Mouse (Mus musculus) cerebellum, adult 2 months (tissue): Measurements from ENCODE around the gene Cdh18. TPM values are rescaled to one million over a fixed set of nuclear protein-coding genes. Genes with fewer than 3 reads are reported as not detected.

Source experiments
- DNase-seq, 2 experiments: peaks; one replicate each; pipeline ENCODE4 v3.0.0; 2021
- H3K27ac ChIP-seq: fragments of 200-500 bp; 2 replicates; pipeline ENCODE4 v1.5.1; 2012; ENCODE audit warnings: low read length, control low read depth, inconsistent platforms; ENCODE audit not compliant: insufficient read depth
- H3K27me3 ChIP-seq: fragments of 200-500 bp; 2 replicates; pipeline ENCODE4 v1.6.1; 2012; ENCODE audit warnings: inconsistent platforms, mild to moderate bottlenecking, low read length, moderate library complexity; ENCODE audit not compliant: control insufficient read depth, insufficient read depth
- H3K4me1 ChIP-seq: fragments of 200-500 bp; 2 replicates; pipeline ENCODE4 v1.6.1; 2011; ENCODE audit warnings: low read length; ENCODE audit not compliant: control insufficient read depth, insufficient read depth
- H3K4me3 ChIP-seq: fragments of 200-500 bp; replicated peaks from 2 replicates; pipeline ENCODE3; 2011; ENCODE audit warnings: mild to moderate bottlenecking, low read depth, low read length, control low read depth; ENCODE audit not compliant: insufficient read depth
- CTCF ChIP-seq: fragments of 200-500 bp; IDR thresholded peaks from 2 replicates; pipeline ENCODE4 v1.5.1; 2011; ENCODE audit warnings: low read depth, mild to moderate bottlenecking, control low read depth, low read length, moderate library complexity, borderline replicate concordance; ENCODE audit not compliant: insufficient read depth
- POLR2A ChIP-seq: fragments of 200-500 bp; IDR thresholded peaks from 2 replicates; pipeline ENCODE4 v1.6.1; 2011; ENCODE audit warnings: low read length, control low read depth, borderline replicate concordance; ENCODE audit not compliant: insufficient read depth
- WGBS: fragments of 180-500 bp; shearing (Covaris S2); methylation state at CpG from one replicate; pipeline ENCODE4 v1.1.7; 2018; 5-methylcytosine and 5-hydroxymethylcytosine counted together
- polyA plus RNA-seq: library from polyadenylated mRNA; depleted of rRNA; stranded (reverse); fragments of >200 nt; gene quantifications from 2 replicates; pipeline ENCODE4 v1.2.3, GENCODE M21; 2012

Cdh18 gene
- polyA plus RNA-seq, 1 experiment, result 39.7 TPM

DNA sequence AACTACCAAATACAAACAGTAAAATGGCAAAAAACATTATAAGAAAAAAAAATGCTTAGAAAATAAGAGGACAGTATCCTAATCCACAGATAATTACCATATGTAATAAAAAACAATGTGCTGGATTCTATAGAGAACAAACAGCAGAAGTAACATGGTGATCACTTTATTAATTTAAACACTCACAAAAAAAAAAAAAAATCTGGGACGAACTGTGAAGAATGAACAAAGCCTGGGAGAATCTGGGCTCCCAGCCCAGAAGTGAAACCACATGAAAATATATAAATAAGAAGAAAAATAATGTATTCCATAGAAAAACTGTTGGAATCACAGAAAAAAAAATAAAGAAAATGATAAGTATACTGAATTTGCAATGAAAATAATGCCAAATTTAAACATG lies 288.4 kb downstream of the Cdh18 start:
- TF ChIP-seq POLR2A, result no peak
- TF ChIP-seq CTCF, result no peak
- Histone ChIP-seq H3K4me3 (no peak overlapping the region), H3K27ac (no peak overlapping the region), H3K4me1 (no peaks in the 10 kb centered on the region), H3K27me3 (no peaks in the 10 kb centered on the region)
- 4% methylated on average over 1 of the region's 1 CpGs for WGBS
- DNase-seq, result no peak

DNA sequence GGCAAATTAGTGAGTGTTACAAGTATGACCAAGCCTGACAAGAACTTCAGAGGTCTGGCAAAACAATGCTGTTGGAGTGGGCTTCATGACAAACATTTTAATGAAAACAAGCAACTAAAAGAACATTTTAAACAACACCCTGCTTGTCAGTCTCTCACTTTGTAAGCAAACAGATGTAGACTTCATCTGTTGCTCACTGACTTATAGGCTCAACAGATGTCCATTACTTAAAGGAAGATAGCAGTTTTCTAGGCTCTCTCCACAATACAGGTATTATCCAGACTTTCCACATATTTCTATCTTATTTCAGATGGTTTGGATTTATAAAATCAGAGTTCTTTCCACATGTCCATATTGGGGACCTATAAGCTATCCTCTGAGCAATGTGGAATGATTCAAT lies 308.9 kb downstream of the Cdh18 start:
- Histone ChIP-seq H3K27ac (no peak overlapping the region), H3K27me3 (no peaks in the 10 kb centered on the region), H3K4me3 (no peak overlapping the region), H3K4me1 (no peaks in the 10 kb centered on the region)
- DNase-seq, result no peak
- TF ChIP-seq POLR2A (no peak), CTCF (no peak)

GRCm38 (mm10) chr15:22870679-22871078 lies 321.9 kb downstream of the Cdh18 start:
- no peak for TF ChIP-seq POLR2A
- TF ChIP-seq CTCF, result no peak
- no peak for DNase-seq
- no peaks in the 10 kb centered on the region for H3K4me1 ChIP-seq
- H3K27me3 ChIP-seq, result no peaks in the 10 kb centered on the region
- no peak overlapping the region for H3K4me3 ChIP-seq
- WGBS, result 42% methylated on average over 1 of the region's 1 CpGs
- H3K27ac ChIP-seq, result no peak overlapping the region

- Histone ChIP-seq H3K4me3 (no peak overlapping the region), H3K27me3 (no peaks in the 10 kb centered on the region), H3K27ac (no peak overlapping the region), H3K4me1 (no peaks in the 10 kb centered on the region)
- WGBS, result 46% methylated on average over 4 of the region's 4 CpGs
- TF ChIP-seq CTCF (no peak), POLR2A (no peak)
- no peak for DNase-seq
Measured at GRCm38 (mm10) chr15:22897724-22898123, 348.9 kb downstream of the Cdh18 start.

GRCm38 (mm10) chr15:22898208-22898607 lies 349.4 kb downstream of the Cdh18 start:
- no peak for DNase-seq
- 67% methylated on average over 4 of the region's 4 CpGs for WGBS
- H3K4me1 ChIP-seq, result no peaks in the 10 kb centered on the region

DNA sequence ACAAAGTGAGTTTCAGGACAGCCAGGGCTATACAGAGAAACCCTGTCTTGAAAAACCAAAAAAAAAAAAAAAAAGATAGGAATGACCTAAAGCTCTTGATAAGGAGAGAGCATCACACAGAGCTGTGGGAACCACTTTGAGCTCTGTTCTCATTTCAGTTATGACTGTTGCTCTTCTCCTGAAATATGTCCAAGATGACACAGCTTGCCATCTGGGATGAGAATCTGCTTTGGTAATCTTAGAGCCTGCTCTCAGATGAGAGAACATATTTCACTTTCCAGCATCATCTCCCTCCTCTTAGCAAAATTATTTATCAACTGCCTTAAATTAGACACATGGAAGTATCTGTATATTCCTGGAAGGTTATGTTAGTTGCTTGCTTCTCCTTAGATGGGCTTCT lies 365.6 kb downstream of the Cdh18 start:
- DNase-seq, result peak; percentile 30 to 87
- Histone ChIP-seq H3K27me3 (no peaks in the 10 kb centered on the region), H3K4me1 (no peaks in the 10 kb centered on the region), H3K27ac (no peak overlapping the region), H3K4me3 (no peak overlapping the region)
- no peak for TF ChIP-seq POLR2A
- no peak for TF ChIP-seq CTCF

More at GRCm38 (mm10) chr15:22898208-22898607, 349.4 kb downstream of the Cdh18 start:
- no peak overlapping the region for H3K27ac ChIP-seq
- H3K27me3 ChIP-seq, result no peaks in the 10 kb centered on the region
- TF ChIP-seq CTCF, result no peak
- no peak for TF ChIP-seq POLR2A
- no peak overlapping the region for H3K4me3 ChIP-seq

DNA sequence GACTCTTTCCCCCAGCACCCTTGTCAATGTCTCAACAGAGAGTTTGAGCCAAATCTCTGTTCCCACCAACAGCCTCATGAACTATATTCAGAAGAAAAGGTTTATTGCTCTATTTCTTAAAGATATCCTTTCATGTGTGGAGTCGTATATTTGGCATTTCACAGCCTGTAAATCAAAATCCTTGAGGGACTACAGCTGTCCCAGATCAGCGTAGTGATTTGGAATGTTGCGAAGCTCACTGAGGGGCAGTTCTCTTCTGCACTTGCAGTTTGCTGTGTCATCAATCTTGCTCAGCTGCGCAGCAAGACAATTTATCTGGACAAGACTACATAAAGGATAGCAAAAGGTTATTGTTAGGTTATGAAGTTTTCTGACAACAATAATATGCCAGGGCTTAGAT lies 385.5 kb downstream of the Cdh18 start:
- 84% methylated on average over 4 of the region's 4 CpGs for WGBS
- H3K27me3 ChIP-seq, result no peaks in the 10 kb centered on the region
- TF ChIP-seq POLR2A (no peak), CTCF (no peak)
- H3K4me3 ChIP-seq, result no peak overlapping the region
- DNase-seq, result no peak
- H3K4me1 ChIP-seq, result no peaks in the 10 kb centered on the region
- no peak overlapping the region for H3K27ac ChIP-seq

DNA sequence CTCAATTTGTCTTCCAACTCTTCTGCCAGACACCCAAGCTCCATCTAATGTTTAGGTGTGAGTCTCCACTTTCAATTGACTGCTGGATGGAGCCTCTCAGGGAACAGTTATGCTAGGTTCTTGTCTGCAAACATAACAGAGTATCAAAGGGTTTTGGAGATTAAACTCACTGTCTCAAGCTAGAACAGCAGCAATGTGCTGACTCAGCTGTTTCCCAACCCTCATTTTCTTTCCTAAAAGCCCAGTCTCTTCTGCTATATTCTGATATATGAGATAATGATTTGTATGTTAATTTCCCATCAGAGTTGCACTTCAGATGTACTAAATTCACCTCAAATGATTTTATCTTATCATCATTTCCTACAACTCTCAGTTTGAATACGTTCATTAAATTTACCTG lies 398.4 kb downstream of the Cdh18 start:
- Histone ChIP-seq H3K4me3 (no peak overlapping the region), H3K27me3 (no peaks in the 10 kb centered on the region), H3K4me1 (no peaks in the 10 kb centered on the region), H3K27ac (no peak overlapping the region)
- DNase-seq, result no peak
- 100% methylated on average over 1 of the region's 1 CpGs for WGBS
- TF ChIP-seq POLR2A (no peak), CTCF (no peak)

DNA sequence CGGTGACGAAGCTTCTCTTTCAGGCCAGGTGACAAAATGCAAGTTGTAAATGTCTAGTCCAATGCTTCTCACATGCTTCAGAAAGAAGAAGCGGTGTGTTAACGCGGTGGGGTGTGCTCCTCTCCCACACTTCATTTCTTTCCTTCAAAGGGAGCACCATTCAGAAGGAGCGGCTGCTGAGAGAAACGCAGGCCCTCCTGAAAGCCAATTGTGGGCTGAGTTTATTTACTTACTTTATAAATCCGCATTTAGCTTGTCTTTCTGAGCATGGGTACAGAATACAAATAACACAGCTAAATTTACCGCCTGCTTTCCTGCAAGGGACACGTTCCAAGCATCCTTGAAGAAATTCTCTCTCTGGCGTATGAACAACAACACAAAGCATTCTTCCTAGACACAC lies 420.6 kb downstream of the Cdh18 start:
- WGBS, result 86% methylated on average over 11 of the region's 11 CpGs

More for the DNA sequence above, 420.6 kb downstream of the Cdh18 start:
- Histone ChIP-seq H3K4me3 (no peak overlapping the region), H3K27me3 (no peaks in the 10 kb centered on the region), H3K27ac (no peak overlapping the region), H3K4me1 (no peaks in the 10 kb centered on the region)
- TF ChIP-seq CTCF, result no peak
- no peak for TF ChIP-seq POLR2A
- DNase-seq, result no peak
